Mouse (Mus musculus) neural tube, embryonic 11.5 days (tissue): ENCODE measurements around the gene Cd38. TPM values are rescaled to one million over a fixed set of nuclear protein-coding genes. Genes with fewer than 3 reads are reported as not detected.

ENCODE experiments used
- ATAC-seq: fragments of 200-750 bp; cut with Nextera tagmentation; 2 replicates; pipeline ENCODE4 v1.8.0; 2017; ENCODE audit warnings: moderate number of reproducible peaks, mild to moderate bottlenecking, moderate TSS enrichment, moderate library complexity; ENCODE audit not compliant: insufficient read depth, low FRiP score, low TSS enrichment
- DNase-seq: peaks from one replicate; pipeline ENCODE4 v3.0.0-alpha.2; 2015; ENCODE audit warnings: low spot score
- H3K27ac ChIP-seq: fragments of 300-500 bp; sonication (generic); 2 replicates; pipeline ENCODE4 v1.5.1; 2014; ENCODE audit warnings: low read depth, mild to moderate bottlenecking, low read length
- H3K27me3 ChIP-seq: fragments of 300-500 bp; sonication (generic); 2 replicates; pipeline ENCODE4 v1.6.1; 2014; ENCODE audit warnings: mild to moderate bottlenecking, low read length, mixed read lengths; ENCODE audit not compliant: control insufficient read depth, insufficient read depth
- H3K36me3 ChIP-seq: fragments of 300-500 bp; sonication (generic); 2 replicates; pipeline ENCODE4 v1.6.1; 2014; ENCODE audit warnings: mild to moderate bottlenecking, low read length, moderate library complexity, mixed read lengths; ENCODE audit not compliant: control insufficient read depth, insufficient read depth
- H3K4me1 ChIP-seq: fragments of 300-500 bp; sonication (generic); 2 replicates; pipeline ENCODE4 v1.6.1; 2014; ENCODE audit warnings: low read length, mixed read lengths; ENCODE audit not compliant: control insufficient read depth, insufficient read depth
- H3K4me2 ChIP-seq: fragments of 300-500 bp; sonication (generic); 2 replicates; pipeline ENCODE4 v1.6.1; 2014; ENCODE audit warnings: low read depth, mild to moderate bottlenecking, moderate library complexity
- H3K4me3 ChIP-seq: fragments of 300-500 bp; sonication (generic); 2 replicates; pipeline ENCODE4 v1.5.1; 2014; ENCODE audit warnings: low read depth, low read length
- H3K9ac ChIP-seq: fragments of 300-500 bp; sonication (generic); 2 replicates; pipeline ENCODE4 v1.6.1; 2014; ENCODE audit warnings: mild to moderate bottlenecking, low read length
- H3K9me3 ChIP-seq: fragments of 300-500 bp; sonication (generic); 2 replicates; pipeline ENCODE4 v1.6.1; 2016; ENCODE audit warnings: low read length; ENCODE audit not compliant: control insufficient read depth
- WGBS: fragments of 180-500 bp; shearing (Covaris S2); extraction: QIAGEN DNeasy Blood & Tissue Kit; methylation state at CpG from one replicate; pipeline ENCODE4 v1.1.7; 2014; 5-methylcytosine and 5-hydroxymethylcytosine counted together
- polyA plus RNA-seq: library from polyadenylated mRNA; unstranded; fragments of >200 nt; fragmentation: Nextera tagmentation; extraction: Ambion mirVana; gene quantifications from 2 replicates; pipeline ENCODE4 v1.2.1, GENCODE M21; 2014

Cd38 gene
- polyA plus RNA-seq, 1 experiment from 2014 or later, result 9.9 TPM

DNA sequence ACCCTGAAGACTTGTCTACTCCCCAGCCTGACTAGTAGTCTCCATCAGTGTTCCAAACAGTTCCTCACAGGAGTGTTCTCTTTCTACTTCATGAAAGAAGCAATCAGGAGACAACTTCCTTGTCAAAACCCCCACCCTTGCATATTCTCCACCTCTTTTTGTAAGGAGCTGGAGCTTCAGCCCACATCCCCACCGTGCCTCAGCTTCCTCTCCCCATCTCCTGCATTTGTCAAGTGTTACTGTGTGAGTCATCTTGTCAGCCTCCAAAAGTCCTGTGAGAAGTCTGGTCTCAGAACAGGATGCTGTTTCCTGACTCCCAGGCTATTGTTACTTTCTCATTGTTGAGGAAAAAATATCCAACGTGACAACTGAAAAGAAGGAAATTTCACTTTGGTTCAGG lies 3.0 kb upstream of the Cd38 start:
- DNase-seq (no peak), ATAC-seq (no peak)
- Histone ChIP-seq H3K4me2 (no peak overlapping the region), H3K9me3 (no peaks in the 10 kb centered on the region), H3K36me3 (no peaks in the 10 kb centered on the region), H3K27me3 (no peaks in the 10 kb centered on the region), H3K4me1 (no peaks in the 10 kb centered on the region; the same call in 1 of the 2 replicates), H3K9ac (no peak overlapping the region), H3K4me3 (no peak overlapping the region), H3K27ac (no peak overlapping the region)
- WGBS, result 78% methylated on average over 2 of the region's 2 CpGs

GRCm38 (mm10) chr5:43868711-43869600 lies 603 bp downstream of the Cd38 start:
- 0 out of 2 replicates have a peak, but pooled peaks have one; percentile 27 for ATAC-seq
- H3K36me3 ChIP-seq, result no peaks in the 10 kb centered on the region
- H3K4me3 ChIP-seq, result peak overlapping the region; percentile 32
- no peak overlapping the region for H3K27ac ChIP-seq
- H3K4me1 ChIP-seq, result no peaks in the 10 kb centered on the region; the same call in 1 of the 2 replicates
- no peaks in the 10 kb centered on the region for H3K9me3 ChIP-seq
- peak overlapping the region; percentile 66 for H3K4me2 ChIP-seq
- no peaks in the 10 kb centered on the region for H3K27me3 ChIP-seq
- WGBS, result 5% methylated on average over 28 of the region's 28 CpGs
- H3K9ac ChIP-seq, result peak overlapping the region; percentile 43
- DNase-seq, result peak; percentile 43

DNA sequence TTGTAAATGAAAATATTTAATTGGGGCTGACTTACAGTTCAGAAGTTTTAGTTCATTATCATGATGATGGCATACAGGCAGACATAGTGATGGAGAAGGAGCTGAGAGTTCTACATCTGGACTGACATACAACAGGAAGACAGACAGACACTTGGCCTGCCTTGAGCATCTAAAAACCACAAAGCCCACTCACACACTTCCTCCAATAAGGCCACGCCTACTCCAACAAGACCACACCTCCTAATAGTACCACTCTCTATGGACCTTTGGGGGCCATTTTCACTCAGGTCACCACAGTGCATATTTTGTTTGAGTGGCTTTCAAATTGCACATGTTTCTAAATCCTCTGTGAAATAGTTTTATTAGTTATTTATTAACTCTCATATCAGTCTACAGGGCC lies 3.5 kb downstream of the Cd38 start:
- H3K9me3 ChIP-seq, result no peaks in the 10 kb centered on the region
- H3K4me2 ChIP-seq, result no peak overlapping the region
- no peaks in the 10 kb centered on the region; the same call in 1 of the 2 replicates for H3K4me1 ChIP-seq
- H3K36me3 ChIP-seq, result no peaks in the 10 kb centered on the region
- H3K27ac ChIP-seq, result no peak overlapping the region
- 81% methylated on average over 1 of the region's 1 CpGs for WGBS
- no peak for ATAC-seq
- no peak overlapping the region for H3K4me3 ChIP-seq
- H3K27me3 ChIP-seq, result no peaks in the 10 kb centered on the region
- no peak for DNase-seq
- H3K9ac ChIP-seq, result no peak overlapping the region

GRCm38 (mm10) chr5:43872652-43873051 lies 4.3 kb downstream of the Cd38 start:
- Histone ChIP-seq H3K9ac (no peak overlapping the region), H3K4me1 (no peaks in the 10 kb centered on the region; the same call in 1 of the 2 replicates), H3K27ac (no peak overlapping the region), H3K4me2 (no peak overlapping the region), H3K27me3 (no peaks in the 10 kb centered on the region), H3K36me3 (no peaks in the 10 kb centered on the region), H3K9me3 (no peaks in the 10 kb centered on the region), H3K4me3 (no peak overlapping the region)
- no peak for ATAC-seq
- WGBS, result 91% methylated on average over 1 of the region's 1 CpGs
- no peak for DNase-seq

DNA sequence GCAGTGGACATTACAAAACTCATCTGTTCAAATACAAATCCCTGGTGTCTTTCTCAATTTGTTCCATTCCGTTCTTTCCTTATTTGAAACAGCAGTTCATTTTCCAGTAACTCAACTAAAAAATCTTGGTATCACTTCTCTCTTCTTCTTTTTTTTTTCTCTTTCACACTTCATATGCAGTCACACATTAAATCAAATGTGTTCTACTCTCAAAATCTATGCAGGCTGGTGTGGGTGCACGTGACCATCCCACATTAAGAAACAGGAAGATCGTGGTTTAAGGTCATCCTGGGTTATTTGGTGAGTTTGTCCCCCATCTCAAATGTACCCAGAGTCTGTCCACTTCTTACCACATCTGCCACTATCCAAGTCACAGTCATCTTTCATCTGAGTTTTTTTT lies 13.7 kb downstream of the Cd38 start:
- no peaks in the 10 kb centered on the region for H3K36me3 ChIP-seq
- H3K27me3 ChIP-seq, result no peaks in the 10 kb centered on the region
- H3K9ac ChIP-seq, result no peak overlapping the region
- no peak overlapping the region for H3K4me2 ChIP-seq
- H3K27ac ChIP-seq, result no peak overlapping the region
- DNase-seq (no peak), ATAC-seq (no peak)
- no peaks in the 10 kb centered on the region for H3K4me1 ChIP-seq
- no peak overlapping the region for H3K4me3 ChIP-seq
- no peaks in the 10 kb centered on the region for H3K9me3 ChIP-seq
- 82% methylated on average over 3 of the region's 3 CpGs for WGBS

DNA sequence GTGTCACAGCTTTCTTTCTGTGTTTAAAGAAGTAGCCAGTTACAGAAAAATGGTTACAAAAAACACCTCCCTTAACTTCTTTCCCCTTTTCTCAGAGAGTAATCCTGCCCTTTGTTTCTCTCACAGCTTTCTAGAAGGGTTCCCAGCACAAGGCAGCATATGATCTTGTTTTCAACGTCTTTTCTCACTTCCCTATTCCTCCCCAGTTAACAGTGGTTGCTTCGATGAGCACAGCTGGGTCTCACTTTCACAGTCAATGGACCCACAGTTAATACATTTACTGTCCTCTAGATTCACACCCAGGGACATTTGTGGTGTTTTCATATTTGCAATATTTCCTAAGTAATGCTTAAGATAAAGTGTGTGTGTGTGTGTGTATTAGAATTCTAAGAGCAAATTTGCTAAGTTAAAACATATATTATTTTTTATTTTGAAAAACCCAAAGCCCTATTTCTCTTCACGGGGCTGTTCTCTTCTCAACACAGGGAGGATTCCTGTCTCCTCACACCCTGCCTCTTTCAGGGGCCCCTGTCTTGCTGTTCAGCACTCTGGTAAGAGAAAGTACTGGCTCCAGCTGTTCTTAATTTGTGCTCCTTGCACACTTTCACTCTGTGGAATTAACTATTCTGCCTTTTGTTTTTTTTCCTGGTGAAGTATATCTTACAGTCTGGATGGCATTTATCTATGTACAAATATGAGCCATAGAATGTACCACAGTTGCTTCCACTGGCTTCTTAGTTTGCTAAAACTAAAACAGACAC lies 16.9 kb downstream of the Cd38 start:
- no peak overlapping the region for H3K4me3 ChIP-seq
- H3K27ac ChIP-seq, result no peak overlapping the region
- no peak for DNase-seq

GRCm38 (mm10) chr5:43892386-43892785 lies 24.0 kb downstream of the Cd38 start:
- no peak for ATAC-seq
- no peak overlapping the region for H3K27ac ChIP-seq
- no peak overlapping the region for H3K4me3 ChIP-seq
- 29% methylated on average over 1 of the region's 1 CpGs for WGBS
- peak; percentile 35 for DNase-seq
- no peaks in the 10 kb centered on the region for H3K9me3 ChIP-seq
- H3K36me3 ChIP-seq, result no peaks in the 10 kb centered on the region
- no peaks in the 10 kb centered on the region for H3K27me3 ChIP-seq
- no peak overlapping the region for H3K4me2 ChIP-seq
- no peak overlapping the region for H3K9ac ChIP-seq
- H3K4me1 ChIP-seq, result no peaks in the 10 kb centered on the region

More for the DNA sequence above, 16.9 kb downstream of the Cd38 start:
- H3K4me1 ChIP-seq, result no peaks in the 10 kb centered on the region
- no peak overlapping the region for H3K4me2 ChIP-seq
- no peaks in the 10 kb centered on the region for H3K27me3 ChIP-seq
- no peak overlapping the region for H3K9ac ChIP-seq
- H3K9me3 ChIP-seq, result no peaks in the 10 kb centered on the region
- 24% methylated on average over 3 of the region's 3 CpGs for WGBS
- ATAC-seq, result no peak
- no peaks in the 10 kb centered on the region for H3K36me3 ChIP-seq

DNA sequence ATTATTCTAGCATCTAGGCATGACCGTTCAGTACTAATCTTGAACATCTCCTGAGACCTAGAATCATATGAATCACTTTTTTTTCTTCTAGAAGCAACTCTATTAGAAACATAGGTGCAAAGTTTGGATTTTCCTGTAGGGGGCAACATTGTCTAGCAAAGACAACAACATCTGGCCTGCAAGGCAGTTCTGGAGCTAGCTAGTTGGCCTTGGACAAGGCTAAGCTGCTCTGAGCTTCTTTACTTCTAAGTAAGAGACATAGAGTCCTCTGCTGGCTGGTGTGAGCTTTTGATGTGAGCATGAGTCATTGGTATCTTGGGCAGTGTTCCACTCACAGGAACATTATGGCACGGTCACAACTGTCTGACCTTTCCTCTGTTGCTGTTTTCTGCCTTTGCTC lies 25.8 kb downstream of the Cd38 start:
- no peaks in the 10 kb centered on the region for H3K4me1 ChIP-seq
- no peak overlapping the region for H3K4me2 ChIP-seq
- DNase-seq, result no peak
- H3K36me3 ChIP-seq, result no peaks in the 10 kb centered on the region
- no peaks in the 10 kb centered on the region for H3K27me3 ChIP-seq
- no peak overlapping the region for H3K4me3 ChIP-seq
- no peaks in the 10 kb centered on the region for H3K9me3 ChIP-seq
- no peak for ATAC-seq
- no peak overlapping the region for H3K27ac ChIP-seq
- H3K9ac ChIP-seq, result no peak overlapping the region
- WGBS, result 71% methylated on average over 2 of the region's 2 CpGs
